Mouse (Mus musculus) induced T-regulatory cell, adult 2 months (primary cell): ENCODE measurements around the gene Efcab7.

Experiments used
- DNase-seq: peaks from one replicate; pipeline ENCODE4 v3.0.0-alpha.2; 2012; ENCODE audit warnings: low read depth

The Efcab7 gene

GRCm38 (mm10) chr4:99944606-99945005, 115.6 kb downstream of the Efcab7 start:
- DNase-seq, result peak; percentile 53

- DNase-seq, result peak; percentile 54
These were observed 116.0 kb downstream of the Efcab7 start for GRCm38 (mm10) chr4:99945011-99945410.

GRCm38 (mm10) chr4:99946516-99946915, 117.5 kb downstream of the Efcab7 start:
- DNase-seq, result no peak

- DNase-seq, result peak; percentile 72
These were observed 118.2 kb downstream of the Efcab7 start for GRCm38 (mm10) chr4:99947192-99947591.

GRCm38 (mm10) chr4:99947896-99948295, 118.9 kb downstream of the Efcab7 start:
- DNase-seq, result peak; percentile 29

- DNase-seq, result no peak
These were observed 124.9 kb downstream of the Efcab7 start for GRCm38 (mm10) chr4:99953904-99954303.

- no peak for DNase-seq
These were observed 126.4 kb downstream of the Efcab7 start for GRCm38 (mm10) chr4:99955396-99955795.

- no peak for DNase-seq
These were observed 128.2 kb downstream of the Efcab7 start for GRCm38 (mm10) chr4:99957186-99957585.

GRCm38 (mm10) chr4:99958084-99958815, 129.3 kb downstream of the Efcab7 start:
- DNase-seq, result no peak

- no peak for DNase-seq
These were observed 130.3 kb downstream of the Efcab7 start for GRCm38 (mm10) chr4:99959308-99959707.
